Mouse (Mus musculus) neural tube, embryonic 11.5 days (tissue): ENCODE measurements around the gene Gns. TPM values are rescaled to one million over a fixed set of nuclear protein-coding genes. Genes with fewer than 3 reads are reported as not detected.

Experiments used
- ATAC-seq: fragments of 200-750 bp; cut with Nextera tagmentation; 2 replicates; pipeline ENCODE4 v1.8.0; 2017; ENCODE audit warnings: moderate number of reproducible peaks, mild to moderate bottlenecking, moderate TSS enrichment, moderate library complexity; ENCODE audit not compliant: insufficient read depth, low FRiP score, low TSS enrichment
- DNase-seq: peaks from one replicate; pipeline ENCODE4 v3.0.0-alpha.2; 2015; ENCODE audit warnings: low spot score
- H3K27ac ChIP-seq: fragments of 300-500 bp; sonication (generic); 2 replicates; pipeline ENCODE4 v1.5.1; 2014; ENCODE audit warnings: low read depth, mild to moderate bottlenecking, low read length
- H3K27me3 ChIP-seq: fragments of 300-500 bp; sonication (generic); 2 replicates; pipeline ENCODE4 v1.6.1; 2014; ENCODE audit warnings: mild to moderate bottlenecking, low read length, mixed read lengths; ENCODE audit not compliant: control insufficient read depth, insufficient read depth
- H3K36me3 ChIP-seq: fragments of 300-500 bp; sonication (generic); 2 replicates; pipeline ENCODE4 v1.6.1; 2014; ENCODE audit warnings: mild to moderate bottlenecking, low read length, moderate library complexity, mixed read lengths; ENCODE audit not compliant: control insufficient read depth, insufficient read depth
- H3K4me1 ChIP-seq: fragments of 300-500 bp; sonication (generic); 2 replicates; pipeline ENCODE4 v1.6.1; 2014; ENCODE audit warnings: low read length, mixed read lengths; ENCODE audit not compliant: control insufficient read depth, insufficient read depth
- H3K4me2 ChIP-seq: fragments of 300-500 bp; sonication (generic); 2 replicates; pipeline ENCODE4 v1.6.1; 2014; ENCODE audit warnings: low read depth, mild to moderate bottlenecking, moderate library complexity
- H3K4me3 ChIP-seq: fragments of 300-500 bp; sonication (generic); 2 replicates; pipeline ENCODE4 v1.5.1; 2014; ENCODE audit warnings: low read depth, low read length
- H3K9ac ChIP-seq: fragments of 300-500 bp; sonication (generic); 2 replicates; pipeline ENCODE4 v1.6.1; 2014; ENCODE audit warnings: mild to moderate bottlenecking, low read length
- H3K9me3 ChIP-seq: fragments of 300-500 bp; sonication (generic); 2 replicates; pipeline ENCODE4 v1.6.1; 2016; ENCODE audit warnings: low read length; ENCODE audit not compliant: control insufficient read depth
- WGBS: fragments of 180-500 bp; shearing (Covaris S2); extraction: QIAGEN DNeasy Blood & Tissue Kit; methylation state at CpG from one replicate; pipeline ENCODE4 v1.1.7; 2014; 5-methylcytosine and 5-hydroxymethylcytosine counted together
- polyA plus RNA-seq: library from polyadenylated mRNA; unstranded; fragments of >200 nt; fragmentation: Nextera tagmentation; extraction: Ambion mirVana; gene quantifications from 2 replicates; pipeline ENCODE4 v1.2.1, GENCODE M21; 2014

Gns gene
- polyA plus RNA-seq, 1 experiment from 2014 or later: 53.5 TPM

- Histone ChIP-seq H3K27me3 (peaks cover 17% of the 10 kb centered on the region), H3K9ac (no peak overlapping the region), H3K36me3 (no peaks in the 10 kb centered on the region), H3K4me1 (peaks cover 7% of the 10 kb centered on the region), H3K4me3 (peak overlapping the region; percentile 49), H3K9me3 (no peaks in the 10 kb centered on the region), H3K27ac (no peak overlapping the region), H3K4me2 (peak overlapping the region; percentile 80)
- ATAC-seq (no peak), DNase-seq (no peak)
- WGBS: 37% methylated on average over 15 of the region's 15 CpGs
Observed at GRCm38 (mm10) chr10:121351692-121352290, 13.1 kb upstream of the Gns start.

GRCm38 (mm10) chr10:121360358-121360757 is 4.5 kb upstream of the Gns start:
- DNase-seq (no peak), ATAC-seq (no peak)
- no peak overlapping the region for H3K4me2 ChIP-seq
- no peak overlapping the region for H3K4me3 ChIP-seq
- no peaks in the 10 kb centered on the region for H3K27me3 ChIP-seq
- H3K9ac ChIP-seq: no peak overlapping the region
- H3K36me3 ChIP-seq: no peaks in the 10 kb centered on the region
- no peaks in the 10 kb centered on the region for H3K9me3 ChIP-seq
- H3K27ac ChIP-seq: no peak overlapping the region
- 0 out of 2 replicates have a peak, but pooled peaks cover 3% of the 10 kb centered on the region for H3K4me1 ChIP-seq
- 84% methylated on average over 2 of the region's 2 CpGs for WGBS

DNA sequence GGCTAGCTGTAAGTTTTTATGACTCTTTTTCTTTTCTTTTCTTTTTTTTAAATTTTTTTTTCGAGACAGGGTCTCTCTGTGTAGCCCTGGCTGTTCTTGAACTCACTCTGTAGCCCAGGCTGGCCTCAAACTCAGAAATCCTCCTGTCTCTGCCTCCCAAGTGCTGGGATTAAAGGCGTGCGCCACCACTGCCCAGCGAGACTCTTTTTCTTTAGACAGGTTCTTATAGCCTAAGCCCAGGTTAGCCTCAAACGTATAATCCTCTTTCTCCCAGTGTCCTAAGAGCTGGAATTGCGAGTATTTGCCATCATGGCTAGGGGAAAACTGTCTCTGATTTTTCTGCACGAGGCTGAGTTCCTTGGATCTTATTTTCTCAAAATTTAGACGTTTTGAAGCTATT is 1.7 kb upstream of the Gns start:
- WGBS: 82% methylated on average over 8 of the region's 8 CpGs
- no peak for ATAC-seq

DNA sequence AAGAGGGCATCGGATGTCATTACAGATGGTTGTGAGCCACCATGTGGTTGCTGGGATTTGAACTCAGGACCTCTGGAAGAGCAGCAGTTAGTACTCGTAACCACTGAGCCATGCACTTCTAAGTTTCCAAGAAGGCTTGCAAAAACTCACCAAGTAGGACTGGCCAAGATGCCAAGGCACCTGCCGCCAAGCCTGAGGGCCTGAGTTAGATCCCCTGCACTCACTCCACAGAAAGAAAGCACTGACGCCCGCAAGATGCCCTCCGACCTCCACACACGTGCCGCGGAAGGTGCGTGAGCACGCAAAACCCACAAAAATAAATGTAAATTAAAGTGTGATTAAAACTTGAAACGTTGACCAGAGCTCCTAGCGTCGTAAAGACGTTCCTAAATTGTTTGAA is 584 bp upstream of the Gns start:
- peak overlapping the region; percentile 88 for H3K4me2 ChIP-seq
- H3K27me3 ChIP-seq: no peaks in the 10 kb centered on the region
- peaks cover 7% of the 10 kb centered on the region; the same call in 1 of the 2 replicates for H3K4me1 ChIP-seq
- H3K9me3 ChIP-seq: no peaks in the 10 kb centered on the region
- peak overlapping the region; percentile 50 for H3K9ac ChIP-seq
- peak overlapping the region; percentile 91 for H3K4me3 ChIP-seq
- ATAC-seq (no peak; the same call in 1 of the 2 replicates), DNase-seq (no peak)
- peak overlapping the region; percentile 31; the same call in 1 of the 2 replicates for H3K27ac ChIP-seq
- whole genome bisulfite sequencing: 32% methylated on average over 15 of the region's 15 CpGs
- H3K36me3 ChIP-seq: no peaks in the 10 kb centered on the region

More for the DNA sequence above, 1.7 kb upstream of the Gns start:
- no peak overlapping the region for H3K4me3 ChIP-seq
- no peaks in the 10 kb centered on the region for H3K9me3 ChIP-seq
- no peaks in the 10 kb centered on the region for H3K27me3 ChIP-seq
- H3K36me3 ChIP-seq: no peaks in the 10 kb centered on the region
- H3K4me1 ChIP-seq: peaks cover 7% of the 10 kb centered on the region; the same call in 1 of the 2 replicates
- H3K27ac ChIP-seq: no peak overlapping the region
- no peak overlapping the region for H3K9ac ChIP-seq
- H3K4me2 ChIP-seq: no peak overlapping the region
- no peak for DNase-seq

GRCm38 (mm10) chr10:121365781-121366272 is 937 bp downstream of the Gns start:
- DNase-seq (no peak), ATAC-seq (no peak)
- H3K9me3 ChIP-seq: no peaks in the 10 kb centered on the region
- H3K4me2 ChIP-seq: peak overlapping the region; percentile 88
- H3K27me3 ChIP-seq: no peaks in the 10 kb centered on the region
- 13% methylated on average over 9 of the region's 9 CpGs for WGBS
- H3K27ac ChIP-seq: no peak overlapping the region
- peaks cover 7% of the 10 kb centered on the region; the same call in 1 of the 2 replicates for H3K4me1 ChIP-seq
- H3K9ac ChIP-seq: peak overlapping the region; percentile 88
- H3K4me3 ChIP-seq: peak overlapping the region; percentile 91
- H3K36me3 ChIP-seq: no peaks in the 10 kb centered on the region

GRCm38 (mm10) chr10:121367271-121367670 is 2.4 kb downstream of the Gns start:
- H3K4me1 ChIP-seq: peaks cover 7% of the 10 kb centered on the region; the same call in 1 of the 2 replicates
- H3K9ac ChIP-seq: no peak overlapping the region
- WGBS: 84% methylated on average over 13 of the region's 13 CpGs
- DNase-seq (no peak), ATAC-seq (no peak)
- H3K9me3 ChIP-seq: no peaks in the 10 kb centered on the region
- H3K36me3 ChIP-seq: no peaks in the 10 kb centered on the region
- no peak overlapping the region for H3K27ac ChIP-seq
- no peak overlapping the region for H3K4me2 ChIP-seq
- H3K27me3 ChIP-seq: no peaks in the 10 kb centered on the region
- H3K4me3 ChIP-seq: no peak overlapping the region

GRCm38 (mm10) chr10:121367780-121368179 is 2.9 kb downstream of the Gns start:
- WGBS: 94% methylated on average over 9 of the region's 9 CpGs
- ATAC-seq (no peak), DNase-seq (no peak)
- Histone ChIP-seq H3K27ac (no peak overlapping the region), H3K27me3 (no peaks in the 10 kb centered on the region), H3K9ac (no peak overlapping the region), H3K9me3 (no peaks in the 10 kb centered on the region), H3K4me2 (no peak overlapping the region), H3K4me3 (no peak overlapping the region), H3K4me1 (peaks cover 7% of the 10 kb centered on the region; the same call in 1 of the 2 replicates), H3K36me3 (no peaks in the 10 kb centered on the region)

DNA sequence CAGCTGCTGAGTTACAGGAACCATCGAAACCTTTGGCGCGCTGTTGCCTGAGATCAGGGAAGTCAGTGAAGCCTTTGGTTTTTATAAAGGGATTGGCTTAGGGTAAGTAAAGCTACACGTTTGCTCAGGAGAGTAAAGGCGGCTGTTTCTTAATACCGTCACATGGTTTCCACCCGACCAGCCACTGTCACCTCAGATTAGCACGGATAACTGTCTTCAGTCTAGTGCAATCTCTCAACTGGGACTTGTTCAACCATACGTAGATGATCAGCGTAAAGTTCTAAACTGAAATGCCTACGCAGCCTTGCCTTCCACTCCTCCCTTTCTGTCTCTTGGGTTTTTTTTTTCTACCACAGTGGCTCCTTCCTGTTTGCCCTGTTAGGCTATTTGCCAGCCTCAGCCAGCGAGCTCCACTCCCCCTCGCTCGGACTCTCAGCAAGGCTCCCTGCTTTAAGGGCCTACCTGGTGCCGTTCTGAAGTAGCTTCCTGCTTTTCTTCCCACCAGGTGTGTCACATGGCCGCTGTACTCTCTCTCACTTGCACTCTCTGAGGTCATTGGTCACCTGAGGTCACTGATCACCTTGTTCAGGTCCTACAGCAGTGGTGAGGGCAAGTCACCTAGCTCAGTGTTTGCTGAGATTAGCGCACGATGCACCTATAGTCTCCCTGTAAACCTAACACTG is 4.0 kb downstream of the Gns start:
- H3K27ac ChIP-seq: no peak overlapping the region
- no peak overlapping the region for H3K4me2 ChIP-seq
- H3K9me3 ChIP-seq: no peaks in the 10 kb centered on the region
- H3K9ac ChIP-seq: no peak overlapping the region
- no peak overlapping the region for H3K4me3 ChIP-seq
- 93% methylated on average over 18 of the region's 18 CpGs for whole genome bisulfite sequencing
- peaks cover 7% of the 10 kb centered on the region; the same call in 1 of the 2 replicates for H3K4me1 ChIP-seq
- ATAC-seq (no peak), DNase-seq (no peak)
- H3K27me3 ChIP-seq: no peaks in the 10 kb centered on the region
- peaks cover under 1% of the 10 kb centered on the region; the same call in 1 of the 2 replicates for H3K36me3 ChIP-seq
